Mouse (Mus musculus): ENCODE measurements at regions not wholly inside any gene's neighbourhood (a gene's known extent, or its start where the extent isn't known, plus 50 kb on each side); places are given as distances from the start of the nearest gene placed in this dataset.

DNA sequence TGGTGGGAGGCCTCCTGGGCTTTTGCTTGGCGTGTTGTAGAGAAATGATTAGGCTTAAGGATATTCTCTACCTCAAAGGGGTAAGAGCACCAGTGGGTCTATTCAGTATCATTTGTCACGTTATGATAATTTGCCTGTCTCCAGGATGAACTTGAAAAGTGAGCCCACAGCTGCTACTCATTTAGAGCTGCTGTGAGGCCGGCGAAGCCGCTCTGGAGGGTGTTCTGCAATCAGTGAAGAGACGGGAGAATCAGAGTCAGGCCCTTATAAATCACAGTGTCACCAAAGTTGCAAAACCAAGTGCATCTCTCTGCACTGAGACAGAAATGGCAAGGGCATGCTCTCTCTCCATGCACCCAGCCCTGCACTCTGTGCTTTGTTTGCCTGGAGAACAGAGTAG, 467.7 kb upstream of the Nrp1 start:
- Histone ChIP-seq H3K27ac (no peak overlapping the region), H3K9ac (no peak overlapping the region), H3K36me3 (no peaks in the 10 kb centered on the region), H3K27me3 (no peaks in the 10 kb centered on the region), H3K9me3 (replicated peaks) (no peaks in the 10 kb centered on the region), H3K4me2 (replicated peaks) (no peak overlapping the region), H3K4me3 (no peak overlapping the region), H3K4me1 (peaks cover 8% of the 10 kb centered on the region)
- ATAC-seq (ENCODE audit: low FRiP score) = peak; percentile 35
- WGBS = 38% methylated on average over 6 of the region's 6 CpGs

DNA sequence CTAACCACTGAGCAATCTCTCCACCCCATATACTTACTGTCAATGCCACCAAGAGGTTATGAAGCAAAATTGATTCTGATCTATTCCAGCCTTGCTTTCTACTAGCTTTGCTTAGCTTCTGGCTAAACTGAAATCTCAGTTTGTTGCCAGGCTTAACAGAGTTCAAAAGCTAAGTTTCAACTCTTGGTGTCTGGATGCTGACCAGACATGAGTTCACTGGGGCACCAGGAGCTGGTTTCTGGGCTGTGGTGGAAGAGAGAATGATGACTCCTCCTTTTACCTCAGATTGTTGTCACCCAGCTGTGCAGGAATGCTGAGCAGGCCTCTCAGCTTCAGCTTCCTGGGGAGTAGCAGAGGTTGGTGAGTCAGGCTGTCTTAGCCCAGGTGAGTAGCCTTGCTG, 464.1 kb upstream of the Nrp1 start:
- Histone ChIP-seq H3K36me3 (no peaks in the 10 kb centered on the region), H3K27ac (no peak overlapping the region), H3K4me3 (no peak overlapping the region), H3K4me1 (peaks cover 8% of the 10 kb centered on the region), H3K27me3 (no peaks in the 10 kb centered on the region), H3K9me3 (replicated peaks) (no peaks in the 10 kb centered on the region), H3K4me2 (replicated peaks) (no peak overlapping the region), H3K9ac (no peak overlapping the region)
- ATAC-seq (ENCODE audit: low FRiP score) = no peak

- H3K4me2 ChIP-seq (replicated peaks) = no peak overlapping the region
- 86% methylated on average over 5 of the region's 5 CpGs for WGBS
- H3K27me3 ChIP-seq = no peaks in the 10 kb centered on the region
- no peak overlapping the region for H3K27ac ChIP-seq
- H3K4me1 ChIP-seq = no peaks in the 10 kb centered on the region
- no peak for ATAC-seq (ENCODE audit: low FRiP score)
- H3K9me3 ChIP-seq (replicated peaks) = no peaks in the 10 kb centered on the region
- H3K4me3 ChIP-seq = no peak overlapping the region
- H3K36me3 ChIP-seq = no peaks in the 10 kb centered on the region
- no peak overlapping the region for H3K9ac ChIP-seq
These were observed 450.0 kb upstream of the Nrp1 start for GRCm38 (mm10) chr8:127908436-127908835.

- WGBS = 78% methylated on average over 2 of the region's 2 CpGs
- Histone ChIP-seq H3K27ac (no peak overlapping the region), H3K36me3 (no peaks in the 10 kb centered on the region), H3K4me2 (replicated peaks) (no peak overlapping the region), H3K4me3 (no peak overlapping the region), H3K27me3 (no peaks in the 10 kb centered on the region), H3K9ac (no peak overlapping the region), H3K9me3 (replicated peaks) (no peaks in the 10 kb centered on the region), H3K4me1 (no peaks in the 10 kb centered on the region)
- no peak for ATAC-seq (ENCODE audit: low FRiP score)
These were observed 448.8 kb upstream of the Nrp1 start for GRCm38 (mm10) chr8:127909580-127909979.

DNA sequence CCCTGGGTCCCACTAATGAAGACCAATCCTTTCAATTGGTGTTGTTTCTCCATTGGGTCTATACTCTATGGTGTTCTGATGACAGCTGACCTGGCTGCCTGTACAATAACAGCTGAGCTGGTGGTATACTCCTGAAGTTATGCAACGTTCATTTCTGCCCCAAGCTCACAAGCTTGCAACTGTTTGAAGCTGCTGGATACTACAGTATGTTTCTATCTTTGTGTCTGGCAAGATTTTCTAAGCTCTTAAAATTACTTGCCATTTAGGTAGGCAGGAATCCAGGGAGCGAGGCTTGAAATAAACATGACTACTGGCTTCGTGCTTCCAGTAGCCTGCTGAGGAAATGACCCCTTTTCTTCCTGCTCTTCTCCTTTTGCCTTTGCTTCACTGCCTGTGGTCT, 444.3 kb upstream of the Nrp1 start:
- Histone ChIP-seq H3K9me3 (replicated peaks) (no peaks in the 10 kb centered on the region), H3K27me3 (no peaks in the 10 kb centered on the region), H3K4me3 (no peak overlapping the region), H3K9ac (no peak overlapping the region), H3K4me1 (no peaks in the 10 kb centered on the region), H3K27ac (no peak overlapping the region), H3K36me3 (no peaks in the 10 kb centered on the region), H3K4me2 (replicated peaks) (no peak overlapping the region)
- no peak for ATAC-seq (ENCODE audit: low FRiP score)
- WGBS = 76% methylated on average over 3 of the region's 3 CpGs

DNA sequence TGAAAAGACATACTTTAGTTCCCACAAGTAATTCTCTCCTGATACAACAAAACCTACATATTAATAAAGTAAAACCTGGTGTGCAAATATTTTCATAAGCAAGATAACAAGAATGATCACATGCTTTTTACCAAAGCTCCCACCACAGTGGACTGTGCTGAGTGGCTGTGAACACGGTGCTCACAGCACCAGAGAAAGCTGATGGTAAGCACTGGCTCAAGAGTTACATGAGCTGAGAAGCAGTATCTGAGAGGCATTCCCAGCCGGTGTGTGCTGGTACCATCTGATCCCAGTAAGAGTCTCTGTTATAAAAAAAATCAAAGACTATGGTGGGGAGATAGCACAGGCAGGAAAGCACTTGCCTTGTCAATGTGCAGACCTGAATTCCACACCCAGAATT, 443.5 kb upstream of the Nrp1 start:
- no peaks in the 10 kb centered on the region for H3K27me3 ChIP-seq

GRCm38 (mm10) chr8:127915591-127916028, 442.8 kb upstream of the Nrp1 start:
- no peak overlapping the region for H3K4me3 ChIP-seq
- H3K9me3 ChIP-seq (replicated peaks) = no peaks in the 10 kb centered on the region
- H3K4me2 ChIP-seq (replicated peaks) = no peak overlapping the region
- H3K36me3 ChIP-seq = no peaks in the 10 kb centered on the region
- no peak overlapping the region for H3K27ac ChIP-seq
- no peaks in the 10 kb centered on the region for H3K4me1 ChIP-seq
- 45% methylated on average over 2 of the region's 2 CpGs for WGBS
- no peak for ATAC-seq (ENCODE audit: low FRiP score)
- no peak overlapping the region for H3K9ac ChIP-seq
- no peaks in the 10 kb centered on the region for H3K27me3 ChIP-seq

More for the DNA sequence above, 443.5 kb upstream of the Nrp1 start:
- Histone ChIP-seq H3K27ac (no peak overlapping the region), H3K9ac (no peak overlapping the region), H3K4me2 (replicated peaks) (no peak overlapping the region), H3K36me3 (no peaks in the 10 kb centered on the region), H3K4me1 (no peaks in the 10 kb centered on the region), H3K4me3 (no peak overlapping the region), H3K9me3 (replicated peaks) (no peaks in the 10 kb centered on the region)
- no peak for ATAC-seq (ENCODE audit: low FRiP score)
- WGBS = 83% methylated on average over 2 of the region's 2 CpGs

DNA sequence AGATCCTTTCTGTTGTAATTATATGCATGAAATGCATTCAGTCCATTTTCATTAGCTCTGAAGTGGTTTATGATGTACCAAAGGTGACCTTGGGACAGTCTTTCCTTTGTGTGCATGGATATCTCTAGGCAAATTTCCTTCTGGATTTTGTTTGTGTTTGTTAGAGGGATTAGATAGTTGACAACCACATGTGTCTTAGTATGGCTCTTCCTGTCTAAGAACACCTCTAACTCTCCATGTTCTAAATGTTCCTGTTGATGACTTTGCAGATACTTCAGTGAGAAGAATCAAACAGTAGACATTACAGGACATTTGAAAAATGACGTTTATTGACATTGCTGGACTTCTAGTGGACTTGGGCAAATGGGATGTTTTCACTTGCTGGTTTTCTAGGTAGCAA, 436.5 kb upstream of the Nrp1 start:
- Histone ChIP-seq H3K36me3 (no peaks in the 10 kb centered on the region), H3K4me2 (replicated peaks) (no peak overlapping the region), H3K27ac (no peak overlapping the region), H3K4me1 (no peaks in the 10 kb centered on the region), H3K9me3 (replicated peaks) (no peaks in the 10 kb centered on the region), H3K27me3 (no peaks in the 10 kb centered on the region), H3K9ac (no peak overlapping the region), H3K4me3 (no peak overlapping the region)
- WGBS = 78% methylated on average over 1 of the region's 1 CpGs
- ATAC-seq (ENCODE audit: low FRiP score) = no peak

GRCm38 (mm10) chr8:127923321-127923720, 435.1 kb upstream of the Nrp1 start:
- Histone ChIP-seq H3K9ac (no peak overlapping the region), H3K27ac (no peak overlapping the region), H3K4me3 (no peak overlapping the region), H3K27me3 (no peaks in the 10 kb centered on the region), H3K4me2 (replicated peaks) (no peak overlapping the region), H3K4me1 (no peaks in the 10 kb centered on the region), H3K36me3 (no peaks in the 10 kb centered on the region), H3K9me3 (replicated peaks) (no peaks in the 10 kb centered on the region)
- no peak for ATAC-seq (ENCODE audit: low FRiP score)
- 81% methylated on average over 4 of the region's 4 CpGs for WGBS

GRCm38 (mm10) chr8:127932276-127932675, 426.1 kb upstream of the Nrp1 start:
- H3K9me3 ChIP-seq (replicated peaks) = no peaks in the 10 kb centered on the region
- H3K36me3 ChIP-seq = no peaks in the 10 kb centered on the region
- whole genome bisulfite sequencing = 87% methylated on average over 1 of the region's 1 CpGs
- no peaks in the 10 kb centered on the region for H3K27me3 ChIP-seq
- no peak overlapping the region for H3K4me3 ChIP-seq
- no peak overlapping the region for H3K4me2 ChIP-seq (replicated peaks)
- no peak overlapping the region for H3K9ac ChIP-seq
- no peak overlapping the region for H3K27ac ChIP-seq
- no peak for ATAC-seq (ENCODE audit: low FRiP score)
- no peaks in the 10 kb centered on the region for H3K4me1 ChIP-seq

- WGBS = 75% methylated on average over 6 of the region's 6 CpGs
- peaks cover 11% of the 10 kb centered on the region; the same call in 1 of the 2 replicates for H3K27me3 ChIP-seq
These were observed 421.5 kb upstream of the Nrp1 start for GRCm38 (mm10) chr8:127936792-127937435.

DNA sequence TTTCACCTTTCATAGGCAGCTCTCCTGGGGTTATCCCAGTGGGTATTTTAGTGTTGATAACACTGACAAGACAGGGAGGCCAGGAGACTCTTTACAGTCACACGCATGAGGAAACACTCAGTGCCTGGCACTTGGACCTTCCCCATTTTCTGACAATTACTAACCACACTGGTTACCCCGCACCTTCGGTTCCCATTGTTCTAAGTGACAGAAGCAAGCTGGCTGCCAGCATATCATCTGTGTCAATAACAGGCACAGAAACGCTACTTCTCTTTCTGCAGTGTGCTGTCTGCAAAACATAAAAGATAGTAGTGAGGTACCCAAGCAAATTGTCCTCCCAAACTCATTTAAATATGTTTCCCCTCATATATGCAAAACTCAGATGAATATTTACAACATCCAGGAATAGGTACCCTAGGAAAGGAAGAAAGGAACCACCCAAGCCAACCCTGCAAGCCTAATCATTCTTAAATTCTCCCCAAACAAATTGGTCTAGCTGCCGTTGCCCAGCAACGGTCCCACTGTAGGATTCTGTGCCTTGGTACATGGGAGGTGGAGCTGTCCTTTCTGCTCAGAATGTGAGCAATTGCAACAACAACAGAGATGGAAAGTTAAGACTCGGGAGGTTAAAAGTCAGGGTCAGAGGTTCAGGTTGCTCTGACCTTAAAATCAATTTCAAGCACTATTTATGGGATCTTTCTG, 419.0 kb upstream of the Nrp1 start:
- Histone ChIP-seq H3K4me1 (peaks cover 10% of the 10 kb centered on the region), H3K27ac (no peak overlapping the region), H3K9me3 (replicated peaks) (no peaks in the 10 kb centered on the region), H3K27me3 (peaks cover 11% of the 10 kb centered on the region; the same call in 1 of the 2 replicates), H3K4me2 (replicated peaks) (no peak overlapping the region), H3K36me3 (no peaks in the 10 kb centered on the region), H3K4me3 (no peak overlapping the region), H3K9ac (no peak overlapping the region)
- peak; percentile 81 for ATAC-seq (ENCODE audit: low FRiP score)
- WGBS = 24% methylated on average over 7 of the region's 7 CpGs

More at GRCm38 (mm10) chr8:127936792-127937435, 421.5 kb upstream of the Nrp1 start:
- Histone ChIP-seq H3K9ac (no peak overlapping the region), H3K4me3 (no peak overlapping the region), H3K4me2 (replicated peaks) (no peak overlapping the region), H3K4me1 (peaks cover 10% of the 10 kb centered on the region), H3K9me3 (replicated peaks) (no peaks in the 10 kb centered on the region), H3K36me3 (no peaks in the 10 kb centered on the region), H3K27ac (no peak overlapping the region)
- ATAC-seq (ENCODE audit: low FRiP score) = no peak

- H3K27me3 ChIP-seq = peaks cover 11% of the 10 kb centered on the region; the same call in 1 of the 2 replicates
- 0 out of 2 replicates have a peak, but pooled peaks have one; percentile 35 for ATAC-seq (ENCODE audit: low FRiP score)
- 17% methylated on average over 5 of the region's 5 CpGs for WGBS
These were observed 418.4 kb upstream of the Nrp1 start for GRCm38 (mm10) chr8:127939986-127940359.

More at GRCm38 (mm10) chr8:127939986-127940359, 418.4 kb upstream of the Nrp1 start:
- peaks cover 10% of the 10 kb centered on the region for H3K4me1 ChIP-seq
- H3K4me2 ChIP-seq (replicated peaks) = no peak overlapping the region
- H3K9me3 ChIP-seq (replicated peaks) = no peaks in the 10 kb centered on the region
- no peak overlapping the region for H3K9ac ChIP-seq
- no peak overlapping the region for H3K27ac ChIP-seq
- H3K36me3 ChIP-seq = no peaks in the 10 kb centered on the region
- no peak overlapping the region for H3K4me3 ChIP-seq

Measured in hindbrain, embryonic 12.5 days (tissue).